Mouse (Mus musculus) brain, embryonic 18.5 days (tissue): ENCODE results near the gene Kcnh1.

Experiments
- DNase-seq: peaks from one replicate; pipeline ENCODE4 v3.0.0-alpha.2; 2012; ENCODE audit warnings: low read depth, low spot score

The Kcnh1 gene

DNA sequence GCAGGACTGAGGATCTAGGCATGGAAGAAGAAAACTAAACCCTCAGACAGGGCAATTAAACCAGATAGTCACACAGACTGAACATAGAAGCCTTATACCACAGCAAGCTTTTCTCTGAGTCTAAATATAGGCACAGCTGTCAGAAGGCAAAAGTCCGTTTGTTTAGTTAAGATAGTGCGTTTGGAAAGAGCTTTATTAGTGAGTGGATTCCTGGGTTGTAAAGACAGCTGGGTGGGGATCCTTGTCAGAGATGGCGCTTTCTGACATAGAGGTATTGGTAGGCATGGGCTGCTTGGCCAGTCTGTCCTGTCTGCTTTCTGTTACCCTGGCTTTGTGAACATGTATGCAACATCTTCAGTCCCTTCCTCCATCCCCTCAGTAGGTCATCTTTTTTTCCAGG, 266.5 kb downstream of the Kcnh1 start:
- no peak for DNase-seq

DNA sequence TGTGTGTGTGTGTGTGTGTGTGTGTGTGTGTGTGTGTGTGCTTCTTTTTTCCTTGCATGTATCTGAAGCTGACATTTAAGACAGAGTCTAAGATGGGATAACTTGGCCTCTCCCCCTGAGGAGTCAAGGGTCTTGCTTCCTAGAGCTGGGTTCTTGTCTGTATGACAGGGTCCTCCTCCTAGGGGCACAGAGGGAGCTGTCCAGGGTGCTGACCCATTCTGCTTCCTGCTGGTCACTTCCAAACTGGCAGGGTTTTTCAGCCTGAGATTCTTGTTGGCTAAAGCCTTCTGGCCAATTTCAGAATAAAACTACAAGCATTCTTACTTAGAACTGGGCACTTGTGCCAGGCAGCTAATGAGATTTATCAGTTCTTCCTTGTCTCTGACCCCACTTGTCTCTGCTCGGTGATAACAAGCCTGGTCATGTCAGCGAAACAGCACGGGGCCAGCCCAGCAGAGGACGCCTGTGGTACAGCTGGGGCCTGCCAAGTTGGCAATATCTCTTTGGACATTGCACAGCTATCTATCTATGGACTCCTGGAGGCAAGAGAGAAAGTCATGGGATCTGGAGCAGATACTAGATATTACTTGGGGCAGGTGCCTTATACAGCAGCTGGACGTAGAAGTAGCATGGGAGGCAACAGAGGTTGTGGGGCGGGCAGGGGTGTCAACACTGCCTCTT, 267.1 kb downstream of the Kcnh1 start:
- no peak for DNase-seq

DNA sequence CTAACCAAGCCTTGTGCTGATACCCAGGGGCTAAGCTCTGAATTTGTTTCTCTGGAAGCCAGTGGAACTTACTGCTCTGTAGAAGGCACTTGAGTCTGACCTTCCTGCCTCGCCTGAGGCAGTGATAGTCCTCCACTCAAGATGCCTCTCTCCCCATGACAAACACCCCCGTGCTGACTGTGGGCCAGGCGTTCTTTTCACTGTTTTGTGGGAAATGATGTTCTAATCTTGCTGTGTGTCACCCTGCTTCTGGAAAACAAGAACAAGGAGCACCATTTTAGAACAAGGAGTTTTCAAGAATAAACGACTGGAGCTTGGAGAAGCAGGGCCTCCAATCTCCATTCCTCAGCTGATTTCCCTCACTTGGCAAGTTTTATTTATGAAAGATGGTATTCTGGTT, 273.2 kb downstream of the Kcnh1 start:
- DNase-seq, result no peak

DNA sequence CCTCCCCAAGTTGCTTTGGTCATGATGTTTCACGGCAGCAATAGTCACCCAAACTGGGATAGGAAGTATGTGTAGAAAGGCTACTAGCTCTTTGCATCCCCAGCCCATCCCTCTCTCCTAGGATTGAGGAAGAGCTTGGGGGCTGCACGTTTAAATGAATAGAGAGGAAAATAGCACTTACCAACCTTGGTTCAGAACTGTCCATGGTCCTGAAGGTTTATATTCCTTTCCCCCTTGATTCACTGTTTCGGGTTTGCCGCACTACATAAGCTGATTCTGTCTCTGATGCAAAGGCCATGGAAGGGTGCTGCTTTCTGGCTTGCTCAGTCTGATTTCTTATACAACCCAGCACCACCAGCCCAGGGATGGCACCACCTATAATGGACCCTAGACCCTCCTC, 281.8 kb downstream of the Kcnh1 start:
- no peak for DNase-seq

DNA sequence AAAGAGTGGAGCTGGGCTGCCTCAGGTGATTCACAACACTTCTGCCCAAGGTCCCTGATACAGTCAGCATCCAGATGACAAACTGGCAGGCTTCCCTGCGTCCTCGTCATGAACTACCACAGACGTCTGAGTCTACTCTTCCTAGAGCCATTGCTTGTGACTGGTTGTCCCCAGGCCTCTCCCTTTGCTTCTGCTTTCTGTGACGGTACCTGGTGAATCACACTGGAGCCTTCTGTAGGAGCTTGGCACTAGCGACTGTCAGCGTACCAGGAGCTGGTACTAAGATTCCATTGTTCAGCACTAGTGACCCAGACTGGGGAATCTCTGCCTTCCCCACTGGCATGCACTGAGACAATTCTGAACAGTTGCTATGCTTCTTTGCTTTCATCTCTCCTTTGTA, 282.6 kb downstream of the Kcnh1 start:
- no peak for DNase-seq

DNA sequence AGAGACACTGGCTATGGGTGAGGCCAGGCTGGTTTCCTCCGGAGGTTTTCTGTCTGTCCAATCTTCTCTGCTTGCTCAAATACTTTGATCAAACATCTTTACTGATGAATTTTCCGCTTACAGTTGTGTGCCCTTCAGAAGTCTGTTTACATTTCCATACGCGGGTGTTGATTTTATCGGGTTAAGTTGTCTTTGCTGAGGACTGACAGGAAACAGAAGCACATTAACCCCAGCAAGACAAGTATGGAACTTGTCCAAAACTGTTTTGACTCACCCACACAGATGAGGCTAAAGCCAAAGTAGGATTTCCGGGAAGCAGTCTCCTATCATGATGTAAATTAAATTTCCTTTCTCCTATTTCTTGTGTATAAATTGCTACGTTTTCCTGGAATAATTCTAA, 286.1 kb downstream of the Kcnh1 start:
- DNase-seq, result no peak

DNA sequence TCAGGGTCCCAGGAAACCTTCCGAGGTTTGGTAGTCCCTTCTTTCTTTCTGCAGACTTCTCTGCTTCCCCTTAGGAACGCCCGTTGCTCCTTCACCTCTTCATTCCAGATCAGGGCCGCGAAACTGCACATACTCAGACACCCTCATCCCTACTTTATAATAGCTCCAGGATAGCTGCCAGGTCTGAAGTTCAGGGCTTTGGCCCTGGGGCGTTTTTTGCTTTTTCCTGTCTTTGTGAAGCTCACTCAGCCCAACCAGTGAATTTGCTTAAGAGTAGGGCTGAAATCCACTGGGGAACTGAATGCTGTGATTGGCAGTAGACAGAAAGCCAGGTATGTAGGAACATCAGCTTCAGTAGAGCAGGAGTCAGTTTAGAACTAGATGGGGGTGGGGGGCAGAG, 287.0 kb downstream of the Kcnh1 start:
- DNase-seq, result no peak

DNA sequence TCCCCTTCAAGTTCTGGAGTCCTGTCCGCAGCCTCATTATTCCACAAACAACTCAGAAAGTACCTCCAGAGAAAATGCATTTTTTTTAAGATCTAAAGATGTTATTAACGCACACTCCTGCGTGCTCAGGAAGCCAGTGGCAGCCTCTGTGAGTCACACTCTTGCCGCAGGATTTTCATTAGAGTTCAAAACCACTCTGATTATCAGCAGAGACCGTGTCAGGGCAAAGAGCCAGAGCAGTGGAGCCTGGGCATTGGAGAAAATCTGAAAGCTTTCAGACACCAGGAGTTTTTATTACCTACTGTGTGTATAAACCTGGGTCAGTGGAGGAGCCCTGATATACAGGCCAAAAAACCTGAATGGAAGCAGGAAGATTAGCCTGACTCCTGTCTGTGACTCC, 287.6 kb downstream of the Kcnh1 start:
- no peak for DNase-seq

DNA sequence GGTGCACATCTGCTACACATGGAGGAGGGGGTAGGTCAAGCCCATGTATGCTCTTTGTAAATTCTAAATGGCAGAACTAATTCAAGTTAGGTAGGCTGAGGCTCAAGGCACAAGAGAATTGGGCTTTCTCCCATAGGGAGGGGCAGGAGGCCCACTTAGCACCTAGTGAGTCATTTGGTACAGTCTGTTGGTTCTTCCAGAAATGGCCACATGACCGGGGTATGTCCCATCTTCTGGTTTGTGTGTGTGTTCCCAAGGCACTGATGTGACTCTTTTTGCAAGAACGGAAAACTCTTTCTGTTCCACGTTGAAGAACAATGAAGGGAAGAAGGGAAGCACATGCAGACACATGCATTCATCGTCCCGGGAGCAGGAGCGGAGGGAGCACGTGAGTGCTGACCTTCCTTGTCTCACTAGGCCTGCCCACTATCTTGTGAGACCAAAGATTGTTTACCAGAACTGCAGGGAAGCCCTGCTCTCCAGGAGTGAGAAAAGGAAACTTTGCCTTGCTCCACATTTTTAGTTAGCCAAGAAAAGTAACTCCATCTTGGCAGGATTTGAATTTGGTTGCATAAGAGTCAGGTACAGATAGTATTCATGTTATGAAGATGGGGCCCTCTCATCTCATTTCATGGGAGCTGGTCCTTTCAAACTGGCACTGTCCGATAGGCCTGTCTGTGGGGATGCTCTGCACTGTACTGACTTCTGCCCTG, 289.7 kb downstream of the Kcnh1 start:
- DNase-seq, result no peak

DNA sequence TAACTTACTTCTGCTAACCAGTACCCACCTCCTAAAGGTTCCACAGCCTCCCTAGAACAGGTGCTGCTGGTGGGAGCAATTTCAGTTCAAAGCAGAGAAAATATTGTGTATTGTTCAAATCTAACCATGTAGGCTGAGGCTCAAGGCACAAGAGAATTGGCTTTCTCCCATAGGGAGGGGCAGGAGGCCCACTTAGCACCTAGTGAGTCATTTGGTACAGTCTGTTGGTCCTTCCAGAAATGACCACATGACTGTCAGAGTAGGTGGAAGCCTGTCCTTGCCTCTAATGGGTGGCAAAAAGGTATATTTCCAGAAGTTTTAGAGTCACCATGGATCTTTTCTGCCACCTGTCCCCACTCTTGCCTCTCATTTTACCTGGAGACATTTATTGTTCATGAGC, 290.9 kb downstream of the Kcnh1 start:
- DNase-seq, result no peak

DNA sequence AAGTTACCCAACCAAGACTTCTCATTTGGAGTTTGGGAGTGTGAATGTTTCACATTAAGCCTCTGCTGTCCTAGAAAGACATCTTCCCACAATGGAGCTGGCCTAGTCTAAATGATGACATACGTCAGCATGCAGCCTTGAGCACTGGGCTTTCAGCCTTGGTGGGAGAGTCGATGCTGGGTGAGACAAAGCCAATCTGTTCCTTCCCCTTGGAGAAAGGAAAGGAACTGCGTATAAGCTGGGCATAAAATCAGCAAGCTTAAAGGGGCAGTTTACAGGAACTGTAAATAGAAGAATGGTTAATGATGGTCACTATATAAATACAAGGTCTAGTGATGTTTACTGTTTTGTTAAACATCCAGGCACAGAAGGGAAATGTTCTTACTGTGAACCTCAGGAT, 294.5 kb downstream of the Kcnh1 start:
- DNase-seq, result no peak

DNA sequence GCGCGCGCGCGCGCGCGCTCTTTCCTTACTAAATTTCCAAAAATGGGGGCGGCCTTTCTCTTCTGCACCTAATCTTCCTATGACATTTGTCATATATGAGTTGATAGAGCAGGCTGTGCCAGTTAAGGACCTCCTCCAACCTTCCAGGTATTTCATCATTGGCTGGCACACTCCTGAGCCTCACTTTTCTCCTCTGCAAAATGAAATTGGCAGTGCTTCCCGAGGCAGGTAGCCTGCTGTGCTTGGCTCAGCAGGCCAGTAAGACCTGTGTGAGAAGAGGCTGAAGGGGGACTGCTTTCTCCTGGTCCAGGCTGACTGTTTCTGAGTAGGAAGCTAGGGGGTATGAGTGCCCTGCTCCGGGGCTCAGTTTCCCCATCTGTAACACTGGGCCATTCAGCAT, 297.0 kb downstream of the Kcnh1 start:
- no peak for DNase-seq

DNA sequence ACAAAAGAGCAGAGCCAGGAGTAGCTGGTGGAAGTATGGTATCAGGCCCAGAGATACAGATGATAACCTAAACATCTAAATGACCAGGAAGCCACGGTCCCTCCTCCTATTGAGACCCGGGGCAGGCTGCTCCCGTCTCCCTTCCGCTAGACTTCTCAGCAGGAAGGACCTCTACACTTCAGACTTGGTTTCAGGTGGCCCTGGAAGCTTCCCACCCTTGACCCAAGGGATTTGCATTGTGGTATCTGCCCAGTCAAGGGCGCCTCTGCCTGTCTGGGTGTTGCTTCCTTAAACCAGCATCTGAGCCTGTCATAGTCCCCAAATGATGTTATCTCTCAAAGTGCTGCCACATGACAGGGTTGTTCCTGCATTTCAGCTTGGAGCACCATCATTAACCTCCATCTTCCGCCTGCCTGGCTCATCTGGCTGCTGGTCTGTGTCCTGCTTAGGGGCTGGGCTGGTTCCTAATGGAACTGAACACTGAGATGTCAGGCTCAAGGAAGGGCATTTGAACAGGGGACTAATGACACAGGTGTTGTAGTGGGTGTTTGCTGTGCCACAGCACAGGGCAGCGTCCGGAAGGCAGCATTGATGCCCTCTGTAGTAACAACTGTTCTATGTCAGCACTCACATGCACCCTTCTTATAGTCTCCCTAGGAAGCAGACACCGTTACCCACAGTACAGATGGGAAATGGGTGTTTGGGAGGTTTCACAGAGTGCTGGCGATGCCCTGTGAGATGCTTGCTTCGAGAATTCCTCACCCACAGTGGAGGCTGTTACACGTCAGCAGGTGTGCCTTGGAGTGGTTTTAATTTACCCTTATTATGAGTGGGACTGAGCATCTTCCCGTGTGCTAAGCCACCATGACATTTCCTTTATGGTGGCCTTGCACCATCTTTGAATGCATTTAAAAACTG, 299.6 kb downstream of the Kcnh1 start:
- no peak for DNase-seq

DNA sequence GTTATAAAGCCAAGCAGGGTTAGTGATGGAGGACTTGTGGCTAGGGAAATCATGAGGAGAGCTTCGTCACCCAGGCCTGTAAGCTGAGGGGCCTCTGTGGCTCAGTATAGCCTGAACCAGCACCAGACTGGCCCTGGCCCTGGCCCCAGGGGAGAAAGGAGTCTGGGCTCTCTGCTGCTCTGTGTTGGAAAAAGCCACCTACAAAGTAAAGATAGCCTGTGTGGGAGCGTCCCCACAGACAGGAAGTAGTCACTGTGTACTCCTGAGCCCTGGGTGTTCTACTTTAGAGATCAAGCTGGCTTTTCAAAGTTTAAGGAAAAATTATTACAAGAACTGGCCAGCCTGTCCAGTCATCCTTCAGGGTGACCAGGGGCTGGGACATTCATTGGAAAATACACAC, 306.9 kb downstream of the Kcnh1 start:
- DNase-seq, result no peak

DNA sequence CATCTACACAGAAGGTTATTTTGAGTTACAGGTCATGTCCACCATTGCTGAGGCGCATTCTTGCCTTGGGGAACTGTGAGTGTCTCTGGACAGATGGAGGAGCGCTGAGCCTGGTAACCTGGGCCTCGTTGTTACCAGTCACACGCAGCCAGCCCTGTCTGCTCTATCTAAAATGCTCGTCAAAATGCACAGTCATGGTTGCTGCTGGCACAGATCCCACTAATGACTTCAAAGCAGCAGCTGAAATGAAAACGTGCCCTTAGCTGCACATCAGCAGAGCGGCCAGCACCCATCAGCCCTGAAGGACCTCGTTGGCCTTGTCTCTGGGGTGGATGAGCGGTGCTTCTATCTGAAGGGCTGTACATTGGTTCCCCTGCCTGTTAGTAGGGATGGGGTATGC, 311.4 kb downstream of the Kcnh1 start:
- no peak for DNase-seq

DNA sequence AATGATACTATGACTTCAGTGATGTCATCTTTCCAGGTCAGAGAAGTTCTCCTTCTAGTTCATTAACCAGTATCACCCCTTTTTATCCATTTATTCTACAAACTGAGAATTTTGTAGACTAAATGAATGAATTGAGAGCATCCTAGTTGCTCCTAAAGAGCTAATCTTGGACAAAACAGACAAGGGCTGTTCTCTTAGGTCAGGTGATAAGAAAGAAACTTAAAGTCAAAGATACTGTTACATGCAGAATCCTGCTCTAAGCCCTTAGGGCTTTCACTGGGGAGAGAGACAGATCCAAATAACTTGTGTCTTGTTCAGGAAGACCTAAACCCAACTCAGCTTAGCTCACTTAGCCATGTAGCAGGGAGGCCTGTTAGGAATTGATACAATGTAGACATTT, 312.3 kb downstream of the Kcnh1 start:
- DNase-seq, result no peak

DNA sequence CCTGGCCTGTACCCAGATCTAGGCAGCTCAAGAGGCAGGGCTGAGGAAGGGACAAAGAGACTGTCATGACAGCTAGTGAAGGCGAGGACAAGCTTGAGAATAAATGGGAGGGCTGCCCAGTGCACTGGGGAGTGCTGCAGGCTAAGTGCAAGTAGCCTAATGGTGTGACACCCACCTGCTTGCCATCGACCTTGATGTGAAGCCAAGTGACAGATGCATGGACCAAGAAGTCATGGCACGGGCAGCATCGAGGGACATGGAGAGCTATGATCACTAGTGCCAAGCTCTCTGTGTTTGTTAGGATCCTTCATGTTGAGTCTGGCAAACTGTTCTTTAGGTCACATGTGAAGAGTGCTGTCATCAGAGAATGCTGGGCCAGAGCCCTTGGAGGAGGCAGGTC, 313.1 kb downstream of the Kcnh1 start:
- no peak for DNase-seq

DNA sequence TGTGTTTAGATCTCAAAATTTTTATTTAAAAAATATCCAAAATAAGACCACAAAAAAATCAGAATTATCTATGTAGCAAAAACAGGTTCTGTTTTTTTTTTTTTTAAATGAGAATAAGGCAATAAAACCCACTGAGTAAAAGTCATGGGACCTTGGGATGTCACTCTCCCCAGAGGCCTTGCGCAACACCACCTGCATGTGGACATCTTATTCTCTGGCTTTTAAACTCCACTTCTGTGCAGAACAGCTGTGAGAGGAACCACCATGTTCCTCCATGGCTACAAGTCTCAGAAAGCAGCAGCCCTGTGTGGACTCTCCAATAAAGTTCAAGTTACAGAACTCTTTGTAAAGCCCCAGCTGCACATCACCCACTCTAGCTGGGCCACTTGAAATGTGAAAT, 322.2 kb downstream of the Kcnh1 start:
- DNase-seq, result no peak

DNA sequence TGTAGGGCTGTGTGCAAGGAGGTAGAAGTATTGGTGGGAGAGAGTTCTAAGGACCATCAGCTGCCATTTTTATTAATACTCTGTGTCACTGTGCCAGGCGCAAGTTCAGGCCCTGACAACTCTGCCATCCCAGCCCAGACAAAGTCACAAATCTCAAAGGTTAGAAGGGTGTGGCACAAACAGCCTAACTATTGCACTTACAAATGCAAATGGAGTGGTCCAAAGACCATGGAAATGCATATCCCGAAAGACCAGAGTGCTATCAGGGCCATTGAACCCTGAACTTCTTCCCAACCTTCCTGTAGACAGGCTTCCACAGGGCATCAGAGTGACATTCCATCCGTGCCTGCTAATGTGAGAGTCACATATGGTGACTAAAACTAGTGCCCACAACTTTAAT, 324.8 kb downstream of the Kcnh1 start:
- no peak for DNase-seq

DNA sequence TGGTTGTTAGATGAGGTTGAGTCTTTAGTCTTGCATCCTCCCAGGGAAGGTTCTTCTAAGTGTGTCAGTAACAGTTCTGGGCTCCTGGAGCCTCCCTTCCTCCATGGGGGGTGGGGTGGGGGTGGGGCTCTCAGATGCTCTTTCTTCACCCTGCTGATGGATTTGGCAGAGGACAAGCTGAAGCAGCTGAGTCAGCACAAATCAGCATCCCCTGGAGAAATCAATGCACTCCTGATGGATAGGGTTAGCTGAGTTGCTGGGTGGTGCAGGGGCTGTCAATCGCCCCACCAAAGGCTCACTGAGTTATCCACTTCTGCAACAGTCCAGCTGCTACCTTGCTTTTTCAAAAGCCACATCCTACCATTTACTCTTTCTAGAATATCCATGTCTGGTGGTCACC, 329.1 kb downstream of the Kcnh1 start:
- no peak for DNase-seq

DNA sequence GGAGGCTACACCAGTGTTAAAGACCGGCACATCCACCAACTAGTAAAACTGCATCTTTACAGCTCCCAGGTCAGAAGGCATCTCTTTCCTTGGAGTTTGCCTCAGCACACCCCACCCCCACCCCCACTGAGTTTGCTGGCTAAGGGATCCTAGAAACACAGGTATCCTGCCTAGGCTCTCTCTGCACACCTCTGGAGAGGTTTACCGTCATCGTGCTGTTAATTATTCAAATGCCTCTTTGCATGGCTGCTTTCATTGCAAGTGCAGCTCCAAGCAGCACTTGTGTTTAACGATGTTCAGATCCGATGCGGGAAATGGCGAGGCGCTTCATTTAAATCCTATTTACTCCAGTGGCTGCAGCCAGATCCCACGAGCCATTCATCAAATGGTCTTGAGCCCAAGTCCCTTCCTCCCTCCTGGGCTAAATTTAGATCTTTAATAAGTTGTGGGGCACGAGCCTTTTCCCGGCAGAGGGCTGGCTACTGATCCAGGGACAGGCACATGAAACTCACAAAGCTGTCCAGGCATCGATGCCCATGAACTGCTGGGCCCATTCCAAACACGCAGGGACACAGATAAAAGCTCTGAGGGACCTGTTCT, 330.4 kb downstream of the Kcnh1 start:
- DNase-seq, result no peak
